Mouse (Mus musculus): Measurements from ENCODE around the gene Akr1c19. TPM values are rescaled to one million over a fixed set of nuclear protein-coding genes. Genes with fewer than 3 reads are reported as not detected.
"Not testable (repeated sequence)": the region's sequence is repeated elsewhere in the genome, so short reads cannot be mapped to it uniquely, and the experiment has no call there.

Gene Akr1c19
- total RNA-seq, 2 experiments from 2014 or later, result 2.0 to 2.1 TPM

DNA sequence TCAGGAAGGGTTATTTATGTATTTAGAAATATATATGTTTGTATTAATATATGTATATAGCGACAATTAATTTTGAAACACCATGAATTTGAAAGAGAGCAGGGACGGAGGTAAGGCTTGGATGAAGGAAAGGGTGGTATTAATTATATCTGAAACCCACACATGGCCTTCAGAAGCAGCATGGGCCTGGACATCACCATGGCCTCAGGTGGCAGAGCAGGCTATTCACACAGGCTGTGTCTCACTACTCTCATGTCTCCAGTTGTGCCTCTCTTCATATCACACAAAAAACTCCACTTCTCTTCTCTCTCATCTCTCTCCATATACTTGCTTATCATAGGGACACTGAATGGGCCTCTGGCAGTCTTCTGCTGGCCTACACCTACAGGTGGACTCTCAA lies 37.0 kb downstream of the Akr1c19 start:
- DNase-seq, result not testable (repeated sequence)

DNA sequence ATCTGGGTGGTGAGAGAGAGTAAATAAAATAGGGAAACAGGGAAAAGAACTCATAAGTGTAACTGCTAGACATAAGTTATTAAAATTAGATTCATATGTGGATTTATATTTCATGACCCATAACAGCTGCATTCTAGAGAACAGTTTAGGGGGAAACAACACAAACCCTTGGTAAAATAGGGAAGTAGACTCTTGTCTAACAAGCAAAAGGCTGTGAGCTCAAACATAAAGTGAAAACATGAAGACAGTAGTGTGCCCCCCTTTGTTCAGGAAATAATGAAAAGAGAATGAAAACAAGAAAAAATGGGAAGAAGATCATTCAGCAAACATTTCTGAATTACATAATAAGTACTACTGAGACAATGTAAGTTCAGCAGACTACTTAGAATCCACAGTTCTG lies 42.4 kb downstream of the Akr1c19 start:
- DNase-seq, result no peak

DNA sequence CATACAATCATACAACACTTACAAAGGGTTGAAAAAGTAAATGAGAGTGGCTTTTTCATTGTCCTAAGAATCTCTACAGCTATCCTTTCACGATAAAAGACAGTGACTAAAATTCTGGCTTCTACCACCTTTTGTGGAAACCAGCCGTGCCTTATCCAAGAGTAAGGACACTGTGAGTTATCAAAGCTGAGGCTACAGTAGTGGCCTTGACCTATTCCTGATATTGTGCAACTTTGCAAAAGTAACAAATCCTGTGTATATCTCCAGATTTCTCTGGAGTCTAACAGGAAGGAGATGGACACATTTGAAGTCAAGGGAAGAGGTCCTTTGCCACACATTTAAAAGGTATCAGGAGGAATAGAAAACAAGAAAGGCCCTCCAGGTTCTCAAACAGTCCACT lies 49.0 kb downstream of the Akr1c19 start:
- DNase-seq, result no peak

DNA sequence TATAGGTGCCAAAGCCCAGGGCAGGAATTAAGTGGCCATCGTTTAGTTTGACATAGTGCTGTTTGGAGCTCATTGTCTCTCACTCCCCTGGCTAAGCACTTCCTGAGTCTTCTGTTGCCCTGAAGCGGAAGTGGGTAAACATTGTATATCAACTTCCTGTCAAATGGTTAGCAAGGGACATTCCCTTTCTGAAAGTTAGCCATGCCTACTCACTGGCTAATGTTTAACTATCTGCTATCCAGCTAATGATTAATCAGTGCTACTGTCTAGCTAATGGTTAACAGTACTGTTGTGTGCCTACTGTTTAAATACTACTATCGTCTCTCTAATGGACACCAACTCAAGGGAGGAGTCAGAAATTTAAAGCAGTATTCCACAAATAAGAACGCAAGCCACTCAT lies 50.8 kb downstream of the Akr1c19 start, which contains the start of gene Akr1c12:
TSS of gene Akr1c12 (minus strand) at position 150 of the 400 bp plus-strand sequence.
- DNase-seq, result no peak

DNA sequence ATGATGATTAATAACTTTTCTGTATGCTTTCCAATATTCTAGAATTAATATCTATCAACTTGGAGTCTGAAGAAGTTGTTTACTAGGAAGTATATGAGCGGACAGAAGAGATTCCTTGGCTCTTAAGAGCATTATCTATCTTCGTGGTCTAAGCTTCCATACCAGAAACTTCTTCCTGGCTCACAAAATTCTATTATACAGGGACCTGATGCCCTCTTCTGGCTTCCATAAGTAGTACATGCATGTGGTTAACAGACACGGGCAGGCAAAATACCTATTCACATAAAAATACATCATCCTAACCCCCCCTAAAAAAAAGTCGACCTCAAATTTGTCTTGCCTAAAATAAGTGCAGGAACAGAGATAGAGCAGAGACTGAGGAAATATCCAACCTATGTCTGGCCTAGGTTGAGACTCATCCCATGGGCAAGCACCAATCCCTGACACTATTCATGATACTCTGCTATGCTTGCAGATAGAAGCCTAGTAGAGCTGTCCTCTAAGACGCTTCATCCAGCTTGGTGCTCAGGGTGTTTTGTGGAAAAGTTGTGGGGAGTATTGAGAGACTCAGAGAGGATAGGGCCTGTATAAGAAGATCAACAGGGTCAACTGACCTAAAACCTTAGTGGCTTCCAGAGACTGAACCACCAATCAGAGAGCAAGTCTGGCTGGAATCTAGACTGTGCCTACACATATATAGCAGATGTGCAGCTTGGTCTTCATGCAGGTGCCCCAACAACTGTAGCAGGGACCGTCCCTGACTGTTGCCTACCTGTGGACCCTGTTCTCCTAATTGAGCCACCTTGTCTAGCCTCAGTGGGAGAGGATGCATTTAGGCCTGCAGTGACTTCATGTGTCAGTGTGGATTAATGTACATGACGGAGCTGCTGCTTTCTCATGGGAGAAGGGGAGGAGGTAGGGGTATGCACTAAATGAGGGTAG lies 53.2 kb downstream of the Akr1c19 start:
- peak; percentile 39 to 73 for DNase-seq

DNA sequence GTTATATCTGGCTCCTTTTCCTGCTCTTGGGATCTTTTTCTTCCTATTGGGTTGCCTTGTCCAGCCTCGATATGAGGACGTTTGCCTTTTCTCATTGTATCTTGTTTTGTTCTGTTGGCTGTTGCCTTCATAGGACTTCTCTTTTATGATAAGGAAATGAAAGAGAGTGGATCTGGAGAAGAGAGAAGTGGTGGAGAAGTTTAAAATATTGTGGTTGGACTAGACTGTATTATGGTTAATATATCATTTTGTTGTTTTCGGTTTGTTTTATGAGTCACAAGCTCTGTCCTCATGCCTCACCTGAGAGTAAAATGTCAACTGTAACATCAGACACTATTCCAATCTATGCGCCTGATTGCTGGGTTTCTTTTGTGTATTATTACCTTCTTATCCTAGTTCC lies 68.5 kb downstream of the Akr1c19 start:
- no peak for DNase-seq

Other genes with a start within 250 kb of the Akr1c19 start
- gene Akr1c14, start 179.7 kb upstream of the Akr1c19 start, total RNA-seq (2021), result 1 to 10 TPM; 6.8 to 8.6 TPM
- under 1 TPM in 1 of 2 experiments, not detected in 1; 0.51 TPM for gene Akr1c18, start 78.0 kb upstream of the Akr1c19 start, total RNA-seq (2021)
- 1 to 10 TPM; 1.2 to 1.3 TPM for gene Akr1c13, start 37.5 kb upstream of the Akr1c19 start, total RNA-seq (2021)
- not detected for gene Akr1c12, start 50.7 kb downstream of the Akr1c19 start, total RNA-seq (2021)
- gene Akr1c6, start 205.6 kb downstream of the Akr1c19 start, total RNA-seq (2021), result not detected

Data from heart, adult 18-20 months (tissue).